In genomic region chr2:179043671-179044070, GRCm38 (mm10) we compare ENCODE assay signal across 22 mouse cellular contexts.
DNase-seq lines count a peak whose midpoint lies in the region; ATAC-seq lines count a peak whose summit lies in the region.
"Had no signal": no experiment of that assay in that cellular context is flagged by ENCODE, and none has a peak within 500 bp of the region (broad histone marks: within the 10 kb centered on the region; RNA-seq: fewer than 3 reads in every experiment).

No protein-coding gene starts in this region.

- 0 out of 2 replicates have a peak, but pooled peaks have one; percentile 67 for ATAC-seq in embryonic facial prominence, embryonic 12.5 days (ENCODE audit: insufficient number of reproducible peaks, insufficient read depth, low FRiP score, low TSS enrichment)
- no peak for ATAC-seq in CD4-positive, CD25-positive, alpha-beta regulatory T cell, adult 4 months
- ATAC-seq in midbrain, embryonic 13.5 days, result no peak
- ATAC-seq: intestine, embryonic 16.5 days; liver, embryonic 12.5 days; midbrain, embryonic 16.5 days; Patski had no signal

- H3K9me3 ChIP-seq in embryonic facial prominence, embryonic 12.5 days, result no peaks in the 10 kb centered on the region
- no peaks in the 10 kb centered on the region for H3K9me3 ChIP-seq in embryonic facial prominence, embryonic 10.5 days
- no peaks in the 10 kb centered on the region for H3K9me3 ChIP-seq in midbrain, embryonic 13.5 days
- H3K9me3 ChIP-seq: hindbrain, embryonic 15.5 days; limb, embryonic 12.5 days; liver, embryonic 12.5 days had no signal

- H3K36me3 ChIP-seq in embryonic facial prominence, embryonic 12.5 days, result no peaks in the 10 kb centered on the region
- no peaks in the 10 kb centered on the region for H3K36me3 ChIP-seq in embryonic facial prominence, embryonic 10.5 days (replicated peaks)
- no peaks in the 10 kb centered on the region for H3K36me3 ChIP-seq in midbrain, embryonic 13.5 days
- H3K36me3 ChIP-seq: hindbrain, embryonic 15.5 days; limb, embryonic 12.5 days; liver, embryonic 12.5 days had no signal

- peaks cover 8% of the 10 kb centered on the region; the same call in 1 of the 2 replicates for H3K4me1 ChIP-seq in embryonic facial prominence, embryonic 12.5 days
- H3K4me1 ChIP-seq in embryonic facial prominence, embryonic 10.5 days, result peaks cover 28% of the 10 kb centered on the region
- H3K4me1 ChIP-seq in midbrain, embryonic 13.5 days (replicated peaks), result peaks cover 10% of the 10 kb centered on the region
- H3K4me1 ChIP-seq: limb, embryonic 12.5 days; liver, embryonic 12.5 days; megakaryocyte, embryonic 14.5 days had no signal

- no peak overlapping the region for H3K27ac ChIP-seq in embryonic facial prominence, embryonic 12.5 days
- H3K27ac ChIP-seq in embryonic facial prominence, embryonic 10.5 days (replicated peaks), result no peak overlapping the region
- H3K27ac ChIP-seq in midbrain, embryonic 13.5 days, result no peak overlapping the region
- H3K27ac ChIP-seq: heart, adult 2 months; hindbrain, embryonic 15.5 days; limb, embryonic 12.5 days; liver, embryonic 12.5 days had no signal

- no peak overlapping the region for H3K4me3 ChIP-seq in embryonic facial prominence, embryonic 12.5 days
- H3K4me3 ChIP-seq in embryonic facial prominence, embryonic 10.5 days, result no peak overlapping the region
- no peak overlapping the region for H3K4me3 ChIP-seq in midbrain, embryonic 13.5 days (replicated peaks)
- H3K4me3 ChIP-seq: heart, adult 2 months; hindbrain, embryonic 15.5 days; limb, embryonic 12.5 days; liver, embryonic 12.5 days; megakaryocyte, embryonic 14.5 days had no signal

- DNase-seq in embryonic facial prominence, embryonic 10.5 days (ENCODE audit: low spot score), result no peak
- peak; percentile 13 for DNase-seq in right cerebral cortex, adult 18-20 months
- DNase-seq in right cerebral cortex, postnatal 4 days, result no peak
- peak; percentile 25 to 34 for DNase-seq in layer of hippocampus, postnatal 14 days (ENCODE audit: low spot score in 2 of 2)
- no peak for DNase-seq in kidney, postnatal 10 days
- DNase-seq: adrenal gland, adult 8-10 months; cerebellum, adult 11 months; gastrocnemius, postnatal 25 days; heart, adult 2 months; heart, postnatal 36 days; lung, adult 2 months; thymus, adult 2 months had no signal

- no peaks in the 10 kb centered on the region for H3K27me3 ChIP-seq in embryonic facial prominence, embryonic 12.5 days
- H3K27me3 ChIP-seq in embryonic facial prominence, embryonic 10.5 days (replicated peaks; ENCODE audit: low read depth, poor library complexity, severe bottlenecking), result no peaks in the 10 kb centered on the region
- H3K27me3 ChIP-seq in midbrain, embryonic 13.5 days, result no peaks in the 10 kb centered on the region
- H3K27me3 ChIP-seq: hindbrain, embryonic 15.5 days; limb, embryonic 12.5 days; liver, embryonic 12.5 days; megakaryocyte, embryonic 14.5 days; Patski had no signal

- WGBS in embryonic facial prominence, embryonic 12.5 days, result 45% methylated on average over 4 of the region's 4 CpGs
- WGBS in embryonic facial prominence, embryonic 10.5 days, result 69% methylated on average over 4 of the region's 4 CpGs
- 73% methylated on average over 4 of the region's 4 CpGs for WGBS in midbrain, embryonic 13.5 days

- H3K9ac ChIP-seq in embryonic facial prominence, embryonic 12.5 days, result no peak overlapping the region
- no peak overlapping the region for H3K9ac ChIP-seq in midbrain, embryonic 13.5 days (replicated peaks)
- H3K9ac ChIP-seq: hindbrain, embryonic 15.5 days; limb, embryonic 12.5 days; liver, embryonic 12.5 days had no signal

- no peak overlapping the region for H3K4me2 ChIP-seq in embryonic facial prominence, embryonic 12.5 days (replicated peaks)
- no peak overlapping the region for H3K4me2 ChIP-seq in midbrain, embryonic 13.5 days (replicated peaks)
- H3K4me2 ChIP-seq: hindbrain, embryonic 15.5 days; limb, embryonic 12.5 days; liver, embryonic 12.5 days had no signal

Comparison
In these comparisons a context has a peak if more than half of its experiments do, and no peak if none do; other contexts are left out.
1. DNase-seq: peak in right cerebral cortex, adult 18-20 months (single experiment) and layer of hippocampus, postnatal 14 days (2 of 2); none in embryonic facial prominence, embryonic 10.5 days (single experiment), right cerebral cortex, postnatal 4 days (single experiment) and kidney, postnatal 10 days (single experiment).